23 mouse cellular contexts compared by ENCODE assay signal in genomic region chr5:76984015-76984414, GRCm38 (mm10). TPM values are rescaled to one million over a fixed set of nuclear protein-coding genes. Genes with fewer than 3 reads are reported as not detected.
"Had no signal": no experiment of that assay in that cellular context is flagged by ENCODE, and none has a peak within 500 bp of the region (broad histone marks: within the 10 kb centered on the region; RNA-seq: fewer than 3 reads in every experiment).

No protein-coding gene starts in this region.

- H3K27me3 ChIP-seq: limb, embryonic 12.5 days; limb, embryonic 15.5 days; liver, embryonic 12.5 days; midbrain, embryonic 12.5 days; midbrain, embryonic 15.5 days; neural tube, embryonic 12.5 days; neural tube, embryonic 15.5 days had no signal

- H3K9me3 ChIP-seq: limb, embryonic 12.5 days; limb, embryonic 15.5 days; liver, embryonic 12.5 days; midbrain, embryonic 12.5 days; midbrain, embryonic 15.5 days; neural tube, embryonic 12.5 days; neural tube, embryonic 15.5 days had no signal

- DNase-seq: kidney, adult 18-20 months; kidney, adult 9 months; kidney, postnatal 14 days; layer of hippocampus, adult 9-11 months; lung, adult 2 months; lung, postnatal 14 days; lung, postnatal 4 days; thymus, postnatal 25 days had no signal

- H3K27ac ChIP-seq: layer of hippocampus, adult 2 months; limb, embryonic 12.5 days; limb, embryonic 15.5 days; liver, embryonic 12.5 days; midbrain, embryonic 12.5 days; midbrain, embryonic 15.5 days; neural tube, embryonic 12.5 days; neural tube, embryonic 15.5 days had no signal

- H3K4me1 ChIP-seq: limb, embryonic 12.5 days; limb, embryonic 15.5 days; liver, embryonic 12.5 days; midbrain, embryonic 12.5 days; midbrain, embryonic 15.5 days; neural tube, embryonic 12.5 days; neural tube, embryonic 15.5 days had no signal

- H3K9ac ChIP-seq: limb, embryonic 12.5 days; limb, embryonic 15.5 days; liver, embryonic 12.5 days; midbrain, embryonic 12.5 days; midbrain, embryonic 15.5 days; neural tube, embryonic 12.5 days; neural tube, embryonic 15.5 days had no signal

- H3K4me3 ChIP-seq: layer of hippocampus, adult 2 months; limb, embryonic 12.5 days; limb, embryonic 15.5 days; liver, embryonic 12.5 days; midbrain, embryonic 12.5 days; midbrain, embryonic 15.5 days; neural tube, embryonic 12.5 days; neural tube, embryonic 15.5 days had no signal

RNA-seq across cellular contexts. Expression of gene Arl9, which starts 19.8 kb away (rescaled TPM):
- polyA plus RNA-seq: intestine, embryonic 16.5 days; kidney, embryonic 16.5 days; limb, embryonic 12.5 days; limb, embryonic 15.5 days; liver, embryonic 12.5 days; lung, adult 2 months; midbrain, embryonic 12.5 days; midbrain, embryonic 15.5 days; neural tube, embryonic 12.5 days; small intestine, adult 2 months; spleen, adult 2 months; stomach, embryonic 14.5 days; thymus, postnatal 0 days had no signal

RNA-seq across cellular contexts. Expression of gene Thegl, which starts 31.8 kb away (rescaled TPM):
- polyA plus RNA-seq: large intestine, adult 2 months; limb, embryonic 12.5 days; midbrain, embryonic 12.5 days; spleen, adult 2 months; thymus, postnatal 0 days had no signal
